8 mouse cellular contexts compared by ENCODE assay signal in genomic region chr11:120149510-120150200, GRCm38 (mm10). TPM values are rescaled to one million over a fixed set of nuclear protein-coding genes. Genes with fewer than 3 reads are reported as not detected.
A peak's percentile ranks its signal among the peaks of the same experiment; 100 is the strongest.
DNase-seq lines count a peak whose midpoint lies in the region; ATAC-seq and TF ChIP-seq lines count a peak whose summit lies in the region.

No protein-coding gene starts in this region.

- TF ChIP-seq CTCF in brain, embryonic 14.5 days (IDR thresholded peaks at IDR 0.05; ENCODE audit: borderline replicate concordance, extremely low read depth, insufficient read depth, insufficient read length) = no peak

- H3K4me1 ChIP-seq in kidney, embryonic 15.5 days = peaks cover 49% of the 10 kb centered on the region
- H3K4me1 ChIP-seq in hindbrain, embryonic 13.5 days (replicated peaks) = peaks cover 30% of the 10 kb centered on the region
- peaks cover 18% of the 10 kb centered on the region for H3K4me1 ChIP-seq in midbrain, embryonic 13.5 days (replicated peaks)

- peak overlapping the region; percentile 88 for H3K27ac ChIP-seq in kidney, embryonic 15.5 days
- peak overlapping the region; percentile 88 for H3K27ac ChIP-seq in hindbrain, embryonic 13.5 days
- H3K27ac ChIP-seq in midbrain, embryonic 13.5 days = no peak overlapping the region

- ATAC-seq in kidney, embryonic 15.5 days (replicated peaks; ENCODE audit: low FRiP score) = no peak
- ATAC-seq in hindbrain, embryonic 13.5 days (ENCODE audit: low FRiP score) = no peak
- no peak for ATAC-seq in midbrain, embryonic 13.5 days

- 37% methylated on average over 6 of the region's 6 CpGs for WGBS in kidney, embryonic 15.5 days
- 44% methylated on average over 6 of the region's 6 CpGs for WGBS in hindbrain, embryonic 13.5 days
- WGBS in midbrain, embryonic 13.5 days = 46% methylated on average over 6 of the region's 6 CpGs

- H3K36me3 ChIP-seq in kidney, embryonic 15.5 days = peaks cover 11% of the 10 kb centered on the region; the same call in 1 of the 2 replicates
- H3K36me3 ChIP-seq in hindbrain, embryonic 13.5 days = 0 out of 2 replicates have a peak, but pooled peaks cover 11% of the 10 kb centered on the region
- no peaks in the 10 kb centered on the region for H3K36me3 ChIP-seq in midbrain, embryonic 13.5 days

- H3K4me3 ChIP-seq in kidney, embryonic 15.5 days (replicated peaks) = peak overlapping the region; percentile 68
- peak overlapping the region; percentile 90 for H3K4me3 ChIP-seq in hindbrain, embryonic 13.5 days
- peak overlapping the region; percentile 90 for H3K4me3 ChIP-seq in midbrain, embryonic 13.5 days (replicated peaks)

- H3K9ac ChIP-seq in kidney, embryonic 15.5 days = peak overlapping the region; percentile 84; the same call in 1 of the 2 replicates
- peak overlapping the region; percentile 90 for H3K9ac ChIP-seq in hindbrain, embryonic 13.5 days
- H3K9ac ChIP-seq in midbrain, embryonic 13.5 days (replicated peaks) = peak overlapping the region; percentile 89

- peak overlapping the region; percentile 80 for H3K4me2 ChIP-seq in kidney, embryonic 15.5 days
- H3K4me2 ChIP-seq in hindbrain, embryonic 13.5 days = peak overlapping the region; percentile 74
- H3K4me2 ChIP-seq in midbrain, embryonic 13.5 days (replicated peaks) = peak overlapping the region; percentile 84

- no peak for TF ChIP-seq POLR2A in brain, embryonic 14.5 days (IDR thresholded peaks at IDR 0.05; ENCODE audit: borderline replicate concordance, extremely low read depth, insufficient read depth, insufficient read length, poor library complexity, severe bottlenecking)

- no peaks in the 10 kb centered on the region for H3K27me3 ChIP-seq in kidney, embryonic 15.5 days
- H3K27me3 ChIP-seq in hindbrain, embryonic 13.5 days = no peaks in the 10 kb centered on the region
- H3K27me3 ChIP-seq in midbrain, embryonic 13.5 days = no peaks in the 10 kb centered on the region

- intact Hi-C loops in left cerebral cortex, postnatal 36 days (cut with DNase I) = loop anchor here (5.0 kb wide), 1 partner anchor 37 kb away; no protein-coding TSS in a partner anchor

- H3K9me3 ChIP-seq in kidney, embryonic 15.5 days (replicated peaks) = no peaks in the 10 kb centered on the region
- H3K9me3 ChIP-seq in hindbrain, embryonic 13.5 days = no peaks in the 10 kb centered on the region
- H3K9me3 ChIP-seq in midbrain, embryonic 13.5 days = no peaks in the 10 kb centered on the region

- no peak for DNase-seq in kidney, adult 11 months
- peak; percentile 23 for DNase-seq in brain, embryonic 14.5 days (ENCODE audit: low read depth)
- no peak for DNase-seq in left cerebral cortex, postnatal 36 days (ENCODE audit: low spot score in 2 of 2)
- no peak for DNase-seq in cerebellum, adult 11 months
- no peak for DNase-seq in adrenal gland, postnatal 10 days

RNA-seq across cellular contexts. Expression of gene Slc38a10, which starts 1.5 kb away (rescaled TPM):
- polyA plus RNA-seq in kidney, embryonic 15.5 days (2015; fragmentation: Nextera tagmentation; extraction: Ambion mirVana) = 109 and 115 TPM in 2 replicates
- polyA plus RNA-seq in brain, embryonic 14.5 days (2012; rRNA removed) = 122 and 134 TPM in 2 replicates
- 110 and 115 TPM in 2 replicates for polyA plus RNA-seq in hindbrain, embryonic 13.5 days (2015; fragmentation: Nextera tagmentation; extraction: Ambion mirVana)
- 105 and 109 TPM in 2 replicates for polyA plus RNA-seq in midbrain, embryonic 13.5 days (2015; fragmentation: Nextera tagmentation; extraction: Ambion mirVana)
- total RNA-seq in left cerebral cortex, postnatal 36 days (2021) = 10 to 100 TPM; 80.8 to 86.4 TPM
- 100 to 1,000 TPM; 113 to 117 TPM for total RNA-seq in adrenal gland, postnatal 10 days (2021)

RNA-seq across cellular contexts. Expression of gene Ndufaf8, which starts 50.9 kb away (rescaled TPM):
- polyA plus RNA-seq in kidney, embryonic 15.5 days (2015; fragmentation: Nextera tagmentation; extraction: Ambion mirVana) = 83.0 and 90.1 TPM in 2 replicates
- 28.0 and 39.0 TPM in 2 replicates for polyA plus RNA-seq in brain, embryonic 14.5 days (2012; rRNA removed)
- 52.7 and 57.0 TPM in 2 replicates for polyA plus RNA-seq in hindbrain, embryonic 13.5 days (2015; fragmentation: Nextera tagmentation; extraction: Ambion mirVana)
- 59.2 and 63.7 TPM in 2 replicates for polyA plus RNA-seq in midbrain, embryonic 13.5 days (2015; fragmentation: Nextera tagmentation; extraction: Ambion mirVana)
- 10 to 100 TPM; 33.3 to 49.5 TPM for total RNA-seq in left cerebral cortex, postnatal 36 days (2021)
- 10 to 100 TPM; 53.1 to 53.9 TPM for total RNA-seq in adrenal gland, postnatal 10 days (2021)

RNA-seq across cellular contexts. Expression of gene Tepsin, which starts 51.1 kb away (rescaled TPM):
- polyA plus RNA-seq in kidney, embryonic 15.5 days (2015; fragmentation: Nextera tagmentation; extraction: Ambion mirVana) = 19.5 and 22.4 TPM in 2 replicates
- polyA plus RNA-seq in brain, embryonic 14.5 days (2012; rRNA removed) = 47.4 and 59.4 TPM in 2 replicates
- 19.3 and 19.8 TPM in 2 replicates for polyA plus RNA-seq in hindbrain, embryonic 13.5 days (2015; fragmentation: Nextera tagmentation; extraction: Ambion mirVana)
- polyA plus RNA-seq in midbrain, embryonic 13.5 days (2015; fragmentation: Nextera tagmentation; extraction: Ambion mirVana) = 19.9 and 20.9 TPM in 2 replicates
- 10 to 100 TPM; 14.3 to 16.6 TPM for total RNA-seq in left cerebral cortex, postnatal 36 days (2021)
- total RNA-seq in adrenal gland, postnatal 10 days (2021) = 10 to 100 TPM in 1 of 2 experiments, 1 to 10 TPM in 1; 9.0 to 13.2 TPM
